Mouse (Mus musculus): ENCODE measurements around the gene Btn1a1.

The Btn1a1 gene

GRCm38 (mm10) chr13:23423286-23424051 lies 42.2 kb downstream of the Btn1a1 start, which contains the start of gene Abt1:
Gene Abt1, minus strand, starts transcription at chr13:23423866.
- peak; percentile 98 for DNase-seq (ENCODE audit: low spot score in 2 of 2)

- no peak for DNase-seq (ENCODE audit: low spot score in 2 of 2)
Measured at GRCm38 (mm10) chr13:23422351-23422750, 43.4 kb downstream of the Btn1a1 start.

GRCm38 (mm10) chr13:23412630-23413521 lies 52.8 kb downstream of the Btn1a1 start:
- DNase-seq (ENCODE audit: low spot score in 2 of 2) = peak; percentile 88 to 90

DNA sequence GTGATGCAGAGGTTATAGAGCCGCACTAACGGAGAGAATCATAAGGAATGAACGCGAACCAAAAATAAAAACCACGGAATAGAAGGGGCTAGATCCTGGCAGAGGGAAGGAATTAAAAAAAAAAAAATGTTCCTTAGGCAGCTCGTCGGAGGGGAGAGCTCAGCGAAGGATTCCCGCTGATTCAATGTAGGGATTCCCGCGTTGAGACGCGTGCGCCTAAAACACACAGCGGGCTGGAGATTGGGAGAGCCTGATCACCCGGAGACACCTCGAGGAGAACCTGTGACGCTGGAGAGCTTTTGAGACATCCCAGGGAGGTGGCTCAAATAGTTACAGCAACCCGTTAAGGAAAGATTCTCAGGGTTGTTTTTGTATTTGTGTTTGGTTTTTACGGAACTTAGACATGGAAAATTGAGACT lies 53.5 kb downstream of the Btn1a1 start:
- DNase-seq (ENCODE audit: low spot score in 2 of 2) = peak; percentile 68 to 71

- peak; percentile 80 to 81 for DNase-seq (ENCODE audit: low spot score in 2 of 2)
Measured at GRCm38 (mm10) chr13:23411311-23412210, 54.1 kb downstream of the Btn1a1 start.

- DNase-seq (ENCODE audit: low spot score in 2 of 2) = no peak
Measured at GRCm38 (mm10) chr13:23410632-23411031, 55.1 kb downstream of the Btn1a1 start.
